Mouse (Mus musculus) liver, embryonic 13.5 days (tissue): ENCODE measurements around the gene Ezh1. TPM values are rescaled to one million over a fixed set of nuclear protein-coding genes. Genes with fewer than 3 reads are reported as not detected.

Experiments
- ATAC-seq: fragments of 200-750 bp; cut with Nextera tagmentation; 2 replicates; pipeline ENCODE4 v1.8.0; 2017; ENCODE audit warnings: low read depth, mild to moderate bottlenecking, moderate number of reproducible peaks, moderate library complexity
- DNase-seq: peaks from one replicate; pipeline ENCODE4 v3.0.0; 2022
- H3K27ac ChIP-seq: fragments of 300-500 bp; sonication (generic); 2 replicates; pipeline ENCODE4 v1.5.1; 2015; ENCODE audit warnings: moderate library complexity, mild to moderate bottlenecking, inconsistent platforms
- H3K27me3 ChIP-seq: fragments of 300-500 bp; sonication (generic); 2 replicates; pipeline ENCODE4 v1.6.1; 2015; ENCODE audit warnings: mild to moderate bottlenecking, inconsistent platforms
- H3K36me3 ChIP-seq: fragments of 300-500 bp; sonication (generic); 2 replicates; pipeline ENCODE4 v1.6.1; 2015; ENCODE audit warnings: mild to moderate bottlenecking, inconsistent platforms
- H3K4me1 ChIP-seq: fragments of 300-500 bp; sonication (generic); replicated peaks from 2 replicates; pipeline ENCODE4 v1.6.1; 2015; ENCODE audit warnings: inconsistent platforms
- H3K4me2 ChIP-seq: fragments of 300-500 bp; sonication (generic); 2 replicates; pipeline ENCODE4 v1.6.1; 2015; ENCODE audit warnings: inconsistent platforms, mild to moderate bottlenecking, moderate library complexity
- H3K4me3 ChIP-seq: fragments of 300-500 bp; sonication (generic); replicated peaks from 2 replicates; pipeline ENCODE4 v1.5.1; 2015; ENCODE audit warnings: mild to moderate bottlenecking, inconsistent platforms
- H3K9ac ChIP-seq: fragments of 300-500 bp; sonication (generic); 2 replicates; pipeline ENCODE4 v1.6.1; 2015; ENCODE audit warnings: mild to moderate bottlenecking, inconsistent platforms
- H3K9me3 ChIP-seq: fragments of 300-500 bp; sonication (generic); replicated peaks from 2 replicates; pipeline ENCODE4 v1.6.1; 2016; ENCODE audit warnings: inconsistent platforms
- WGBS: fragments of 180-500 bp; shearing (Covaris S2); methylation state at CpG from one replicate; pipeline ENCODE4 v1.1.7; 2015; ENCODE audit not compliant: insufficient replicate concordance; 5-methylcytosine and 5-hydroxymethylcytosine counted together
- polyA plus RNA-seq: library from polyadenylated mRNA; unstranded; fragments of >200 nt; fragmentation: Nextera tagmentation; extraction: Ambion mirVana; gene quantifications from 2 replicates; pipeline ENCODE4 v1.2.1, GENCODE M21; 2015

Gene Ezh1
- polyA plus RNA-seq, 1 experiment from 2014 or later: 6.6 TPM

DNA sequence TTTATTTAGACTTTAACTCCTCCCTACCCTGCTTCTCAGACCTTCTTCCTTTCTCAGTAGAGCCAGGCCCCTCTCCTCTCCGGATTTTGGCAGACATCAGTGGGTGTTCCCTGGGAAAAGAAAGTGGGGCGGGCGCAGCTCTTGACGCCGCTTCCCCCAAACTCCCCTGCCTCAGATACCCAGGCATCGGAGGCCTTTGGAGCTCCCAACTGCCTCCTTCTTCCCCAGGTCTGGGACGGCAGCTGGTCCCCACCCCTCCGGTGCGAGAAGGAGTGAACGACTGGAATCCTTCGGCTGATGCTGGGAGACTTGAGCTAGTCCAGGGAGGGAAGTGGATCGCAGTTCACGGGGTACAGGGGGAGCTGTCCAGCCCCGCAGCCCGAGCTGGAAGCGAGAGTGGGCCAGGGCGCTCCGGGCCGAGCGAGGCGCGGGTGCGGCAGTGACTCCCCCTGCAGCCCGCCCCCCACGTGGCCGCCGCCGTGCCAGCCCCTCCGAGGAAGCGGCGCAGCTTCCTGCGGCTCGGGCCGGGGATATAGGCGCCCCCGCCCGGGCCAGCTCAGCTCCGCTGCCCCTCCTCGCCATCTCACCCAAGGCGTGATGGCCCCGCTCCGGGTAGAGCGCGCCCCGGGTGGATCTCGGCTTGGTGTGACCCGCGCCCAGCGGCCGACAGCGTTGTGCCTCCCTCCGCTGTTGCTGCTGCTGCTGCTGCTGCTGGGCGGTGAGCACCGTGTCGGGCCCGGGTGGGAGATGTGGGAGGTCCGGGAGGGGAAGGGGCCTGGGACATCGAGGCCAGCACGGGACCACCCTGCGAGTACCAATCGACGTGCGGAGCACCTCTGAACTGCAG, 19.8 kb upstream of the Ezh1 start, which contains the start of gene Ramp2:
Gene Ramp2, plus strand, starts transcription at position 174 of the 847 bp plus-strand sequence.
- no peaks in the 10 kb centered on the region for H3K36me3 ChIP-seq
- H3K27ac ChIP-seq: no peak within 1 kb of the TSS; the same call in none of the 2 replicates
- H3K27me3 ChIP-seq: peaks cover 72% of the 10 kb centered on the region
- H3K9me3 ChIP-seq: no peaks in the 10 kb centered on the region
- H3K4me1 ChIP-seq: peaks cover 39% of the 10 kb centered on the region
- H3K4me2 ChIP-seq: peak within 1 kb of the TSS; percentile 69
- H3K4me3 ChIP-seq: peak within 1 kb of the TSS; percentile 55
- WGBS: 2% methylated on average over 59 of the region's 63 CpGs
- ATAC-seq: no peak
- H3K9ac ChIP-seq: peak within 1 kb of the TSS; percentile 54
- DNase-seq: no peak

DNA sequence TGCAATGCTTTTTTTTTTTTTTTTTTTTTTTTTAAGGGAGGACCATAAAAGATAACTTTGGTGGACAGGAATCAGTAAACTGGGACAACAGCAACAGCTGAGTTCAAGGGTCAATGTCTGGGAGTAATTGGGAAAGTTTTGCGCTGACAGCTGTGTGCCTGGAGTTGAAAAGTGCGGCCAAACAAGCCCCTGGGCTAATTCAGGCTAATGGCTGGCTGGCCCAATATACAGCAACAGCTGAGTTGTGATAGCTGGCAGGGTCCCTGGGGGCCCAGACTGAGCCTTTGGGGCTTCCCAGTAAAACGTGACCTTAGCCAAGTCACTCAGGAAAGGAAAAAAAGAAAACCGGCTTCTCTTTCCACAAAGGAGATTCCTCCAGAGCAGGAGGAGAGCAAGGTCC, 18.8 kb upstream of the Ezh1 start:
- no peak overlapping the region for H3K9ac ChIP-seq
- 46% methylated on average over 4 of the region's 4 CpGs for WGBS
- ATAC-seq (no peak), DNase-seq (no peak)
- H3K4me3 ChIP-seq: no peak overlapping the region
- H3K27me3 ChIP-seq: peaks cover 73% of the 10 kb centered on the region
- H3K36me3 ChIP-seq: no peaks in the 10 kb centered on the region
- H3K9me3 ChIP-seq: no peaks in the 10 kb centered on the region
- peaks cover 37% of the 10 kb centered on the region for H3K4me1 ChIP-seq
- no peak overlapping the region; the same call in 1 of the 2 replicates for H3K27ac ChIP-seq
- H3K4me2 ChIP-seq: 0 out of 2 replicates have a peak overlapping the region, but pooled peaks have one; percentile 69

DNA sequence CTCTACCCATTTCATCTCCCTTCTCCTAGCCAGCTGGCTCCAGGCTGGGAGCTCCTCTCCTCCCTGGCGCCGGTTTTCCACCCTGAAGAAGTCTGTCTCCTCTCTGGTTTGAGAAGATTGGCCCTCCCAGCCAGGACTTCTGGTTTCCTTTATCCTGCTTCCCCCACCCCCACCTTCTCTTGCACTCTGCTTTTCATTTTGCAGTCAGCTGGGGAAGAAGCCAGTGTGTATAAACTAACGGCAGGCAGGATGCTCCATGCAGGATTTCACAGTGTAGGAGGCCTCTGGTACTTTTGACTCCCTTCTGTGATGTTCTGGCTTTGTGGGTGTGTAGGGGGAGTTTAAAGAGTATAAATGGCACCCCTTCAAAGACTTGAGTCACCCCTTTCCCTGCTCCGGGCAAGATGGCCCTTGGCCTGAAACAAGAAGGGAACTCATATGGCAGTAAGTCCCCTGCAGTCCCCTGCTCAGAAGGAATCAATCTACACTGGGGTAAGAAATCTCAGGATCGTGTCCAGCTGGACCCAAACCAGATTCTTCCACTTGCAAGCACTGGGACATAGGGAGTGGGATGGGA, 11.9 kb upstream of the Ezh1 start:
- no peak overlapping the region for H3K27ac ChIP-seq
- H3K27me3 ChIP-seq: peaks cover 40% of the 10 kb centered on the region
- ATAC-seq (no peak), DNase-seq (no peak)
- H3K4me2 ChIP-seq: no peak overlapping the region
- H3K36me3 ChIP-seq: no peaks in the 10 kb centered on the region
- no peak overlapping the region for H3K9ac ChIP-seq
- WGBS: 39% methylated on average over 5 of the region's 5 CpGs
- no peak overlapping the region for H3K4me3 ChIP-seq
- no peaks in the 10 kb centered on the region for H3K9me3 ChIP-seq
- H3K4me1 ChIP-seq: no peaks in the 10 kb centered on the region; the same call in 1 of the 2 replicates

DNA sequence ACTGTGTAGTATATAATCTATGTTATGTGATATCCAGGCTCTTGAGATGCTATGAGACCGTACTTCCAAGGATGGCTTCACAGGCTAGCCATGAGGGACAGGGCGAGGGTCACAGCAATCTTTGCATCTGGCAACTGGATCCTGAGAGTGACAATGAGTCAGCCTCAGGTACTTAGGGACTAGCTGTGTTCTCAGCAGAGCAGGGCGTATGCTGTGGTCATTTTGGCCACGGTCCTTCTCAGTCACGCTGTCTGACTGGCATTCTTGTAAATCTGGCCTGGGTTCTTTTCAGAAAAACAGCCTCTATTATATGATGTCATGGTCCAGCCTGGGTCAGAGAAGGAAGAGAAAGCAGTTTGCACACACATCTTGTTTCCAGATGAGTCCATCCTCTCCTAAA, 10.5 kb upstream of the Ezh1 start:
- no peak overlapping the region for H3K4me2 ChIP-seq
- no peak for DNase-seq
- no peak for ATAC-seq
- H3K9me3 ChIP-seq: no peaks in the 10 kb centered on the region
- no peak overlapping the region for H3K4me3 ChIP-seq
- peaks cover 9% of the 10 kb centered on the region for H3K4me1 ChIP-seq
- H3K27me3 ChIP-seq: peaks cover 37% of the 10 kb centered on the region
- 78% methylated on average over 5 of the region's 5 CpGs for WGBS
- H3K27ac ChIP-seq: no peak overlapping the region
- no peak overlapping the region for H3K9ac ChIP-seq
- H3K36me3 ChIP-seq: no peaks in the 10 kb centered on the region

DNA sequence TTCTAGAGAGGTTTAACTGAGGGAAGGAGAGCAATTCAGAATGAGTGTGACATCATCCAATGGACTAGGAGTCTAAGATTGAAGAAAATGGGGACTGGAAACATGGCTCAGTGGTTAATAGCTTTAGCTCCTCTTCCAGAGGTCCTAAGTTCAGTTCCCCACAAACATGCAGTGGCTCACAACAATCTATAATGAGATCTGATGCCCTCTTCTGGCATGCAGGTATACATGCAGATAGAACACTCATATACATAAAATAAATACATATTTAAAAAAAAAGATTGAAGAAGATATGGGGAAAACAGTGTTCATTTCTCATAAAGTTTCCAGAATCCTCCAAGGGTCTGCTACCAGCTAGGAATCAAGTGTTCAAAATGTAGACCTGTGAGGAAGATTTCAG, 9.2 kb upstream of the Ezh1 start:
- no peaks in the 10 kb centered on the region for H3K36me3 ChIP-seq
- H3K4me3 ChIP-seq: no peak overlapping the region
- no peak overlapping the region for H3K9ac ChIP-seq
- no peak for ATAC-seq
- peaks cover 45% of the 10 kb centered on the region for H3K27me3 ChIP-seq
- H3K4me2 ChIP-seq: no peak overlapping the region
- no peaks in the 10 kb centered on the region for H3K9me3 ChIP-seq
- no peak overlapping the region for H3K27ac ChIP-seq
- peaks cover 23% of the 10 kb centered on the region for H3K4me1 ChIP-seq
- no peak for DNase-seq

DNA sequence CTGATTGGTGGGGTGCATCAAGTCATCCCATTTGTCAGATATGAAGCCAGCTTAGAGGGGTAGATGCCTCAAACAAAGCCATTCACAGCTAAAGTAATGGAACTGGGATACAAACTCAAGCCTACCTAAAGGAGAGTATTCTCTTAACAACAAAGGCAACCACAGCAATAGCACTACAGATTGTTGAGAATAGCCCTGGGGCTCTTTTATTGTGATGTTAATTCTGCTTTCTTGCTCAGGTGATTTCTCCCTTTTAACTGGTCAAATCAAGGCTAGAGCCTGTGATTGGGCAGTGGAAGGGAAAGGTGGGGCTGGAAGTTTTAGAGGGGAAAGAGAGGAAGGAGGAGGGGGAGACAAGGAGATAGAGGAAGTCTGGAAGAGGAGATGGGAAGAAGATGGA, 7.9 kb upstream of the Ezh1 start:
- ATAC-seq (no peak), DNase-seq (no peak)
- Histone ChIP-seq H3K4me3 (no peak overlapping the region), H3K27me3 (peaks cover 54% of the 10 kb centered on the region), H3K4me1 (peaks cover 36% of the 10 kb centered on the region), H3K4me2 (no peak overlapping the region), H3K27ac (no peak overlapping the region), H3K9ac (no peak overlapping the region), H3K9me3 (no peaks in the 10 kb centered on the region), H3K36me3 (no peaks in the 10 kb centered on the region)

DNA sequence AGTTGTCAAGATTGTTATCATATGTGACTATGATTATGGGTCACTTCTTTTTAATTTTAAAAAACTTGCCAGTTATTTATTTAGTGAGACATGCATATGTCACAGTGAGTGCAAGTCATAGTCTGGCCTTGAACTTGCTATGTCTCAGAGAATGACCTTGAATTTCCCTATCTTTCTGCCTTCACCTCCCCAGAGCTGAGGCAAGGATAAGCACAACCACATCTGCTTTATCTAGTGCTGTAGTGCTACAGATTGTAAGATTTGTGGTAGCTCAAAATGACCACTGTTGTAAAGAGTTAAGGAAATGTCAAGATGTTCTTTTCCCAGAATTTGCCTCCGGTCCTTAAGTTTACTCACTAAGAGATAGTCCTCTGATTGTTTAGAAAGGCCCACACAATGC, 7.0 kb upstream of the Ezh1 start:
- H3K4me2 ChIP-seq: no peak overlapping the region
- H3K9me3 ChIP-seq: no peaks in the 10 kb centered on the region
- ATAC-seq (no peak), DNase-seq (no peak)
- H3K9ac ChIP-seq: no peak overlapping the region
- peaks cover 38% of the 10 kb centered on the region for H3K4me1 ChIP-seq
- WGBS: 44% methylated on average over 1 of the region's 1 CpGs
- no peak overlapping the region for H3K4me3 ChIP-seq
- H3K27ac ChIP-seq: no peak overlapping the region
- H3K27me3 ChIP-seq: peaks cover 60% of the 10 kb centered on the region
- H3K36me3 ChIP-seq: no peaks in the 10 kb centered on the region

DNA sequence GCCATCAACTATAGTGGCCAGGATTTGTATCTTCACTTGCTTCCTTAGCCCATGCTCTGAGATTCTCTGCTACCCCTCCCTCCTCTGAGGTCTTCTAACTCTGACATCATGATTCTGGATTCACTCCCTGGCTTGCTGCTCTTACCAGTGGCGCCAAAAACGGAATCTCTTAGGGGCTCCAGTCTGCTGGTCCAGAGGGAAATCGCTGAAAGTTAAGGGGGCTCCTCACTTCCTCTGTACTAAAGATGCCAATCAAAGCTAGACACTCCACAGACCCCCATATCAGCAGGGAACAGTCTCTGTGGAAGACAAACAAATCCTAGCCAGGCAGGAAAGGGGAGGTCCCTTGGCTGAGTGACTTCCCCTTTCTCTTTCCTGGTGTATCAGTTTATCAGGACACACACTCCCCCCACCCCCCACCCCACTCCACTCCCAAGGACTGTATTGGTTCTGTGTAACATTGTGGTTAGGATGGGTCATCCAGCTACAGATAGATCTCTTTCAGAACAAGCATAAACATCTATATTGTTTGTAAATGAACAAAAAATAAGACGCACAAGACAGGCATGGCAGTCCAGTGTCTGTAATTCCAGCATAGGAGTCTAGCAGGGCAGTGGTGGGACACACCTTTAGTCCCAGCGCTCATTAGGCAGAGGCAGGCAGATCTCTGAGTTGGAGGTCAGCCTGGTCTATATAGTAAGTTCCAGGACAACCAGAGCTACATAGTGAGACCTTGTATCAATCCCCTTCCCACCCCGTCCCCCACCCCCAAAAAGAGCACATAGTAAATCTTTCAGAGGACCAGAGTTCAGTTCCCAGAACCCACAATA, 6.0 kb upstream of the Ezh1 start:
- H3K27me3 ChIP-seq: peaks cover 64% of the 10 kb centered on the region
- DNase-seq: no peak
- 18% methylated on average over 6 of the region's 6 CpGs for WGBS

DNA sequence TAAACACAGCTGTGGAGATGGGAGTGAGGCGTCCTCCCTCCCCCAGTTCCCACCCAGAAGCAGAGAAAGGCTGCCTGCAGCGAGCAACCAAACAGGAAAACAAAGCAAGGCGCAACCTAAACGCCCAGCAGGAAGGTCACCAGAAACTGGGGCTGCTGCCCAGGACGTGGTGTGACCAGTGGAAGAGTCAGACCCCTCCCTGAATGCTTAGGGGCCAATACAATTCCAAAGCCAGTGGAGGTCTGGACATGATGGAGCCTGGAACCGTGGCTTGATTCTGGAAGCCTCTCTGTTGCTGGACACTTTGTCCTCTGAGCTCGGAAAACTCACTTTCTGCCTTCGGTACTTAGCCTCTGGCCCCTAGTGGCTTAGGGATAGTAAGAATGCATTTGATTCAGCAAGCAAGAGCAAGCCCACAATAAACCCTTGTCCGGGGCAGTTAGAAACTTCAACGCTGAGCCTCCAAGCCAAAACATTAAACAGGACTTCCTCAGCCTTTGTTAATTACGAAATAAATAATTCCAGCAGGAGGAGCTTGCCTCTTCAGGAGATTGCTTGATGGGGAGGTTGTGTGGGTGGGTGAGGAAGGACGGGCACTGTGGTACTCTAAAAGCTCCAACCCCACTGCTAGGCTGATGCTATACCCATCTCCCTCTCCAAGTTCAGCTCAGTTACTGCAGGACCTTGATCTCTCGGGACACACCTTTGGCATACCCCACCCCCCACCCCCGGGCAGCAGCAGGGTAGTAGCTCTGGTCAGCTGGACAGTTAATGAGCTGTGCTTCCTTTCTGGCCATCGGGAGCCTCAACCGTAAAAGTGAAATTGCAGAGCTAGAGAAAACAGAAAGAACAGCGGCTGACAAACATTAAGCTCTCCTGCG, 5.0 kb upstream of the Ezh1 start:
- peaks cover 66% of the 10 kb centered on the region for H3K27me3 ChIP-seq
- 0 out of 2 replicates have a peak overlapping the region, but pooled peaks have one; percentile 4 for H3K9ac ChIP-seq
- H3K27ac ChIP-seq: peak overlapping the region; percentile 66
- peaks cover 42% of the 10 kb centered on the region for H3K4me1 ChIP-seq
- H3K4me2 ChIP-seq: peak overlapping the region; percentile 38
- 0 out of 2 replicates have a peak overlapping the region, but pooled peaks have one; percentile 6 for H3K4me3 ChIP-seq
- ATAC-seq: no peak
- 4% methylated on average over 18 of the region's 18 CpGs for WGBS
- H3K36me3 ChIP-seq: no peaks in the 10 kb centered on the region
- no peak for DNase-seq
- H3K9me3 ChIP-seq: no peaks in the 10 kb centered on the region

More for the DNA sequence above, 6.0 kb upstream of the Ezh1 start:
- Histone ChIP-seq H3K4me2 (peak overlapping the region; percentile 38), H3K4me3 (0 out of 2 replicates have a peak overlapping the region, but pooled peaks have one; percentile 6), H3K36me3 (no peaks in the 10 kb centered on the region), H3K4me1 (peaks cover 38% of the 10 kb centered on the region), H3K9me3 (no peaks in the 10 kb centered on the region), H3K9ac (no peak overlapping the region), H3K27ac (peak overlapping the region; percentile 66)
- ATAC-seq: peak; percentile 61

DNA sequence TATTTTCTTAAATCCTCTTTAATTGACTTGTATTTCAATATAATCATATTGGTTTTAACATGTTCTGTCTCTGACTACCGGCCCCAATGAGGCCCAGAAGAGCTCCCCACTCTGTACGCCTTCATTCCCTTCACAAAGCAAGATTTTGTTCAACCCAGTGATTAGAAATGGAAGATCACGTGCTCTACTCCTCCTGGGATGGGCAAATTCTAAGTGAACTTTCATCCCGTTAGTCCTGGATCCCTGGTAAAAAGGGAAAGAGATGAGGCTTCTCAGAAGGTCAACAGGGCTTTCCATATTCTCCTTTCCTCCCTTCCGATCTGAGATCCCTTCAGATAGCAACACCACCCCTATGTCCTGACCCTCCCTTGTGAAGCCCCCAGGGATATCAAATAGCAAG, 4.3 kb upstream of the Ezh1 start:
- no peaks in the 10 kb centered on the region for H3K36me3 ChIP-seq
- peak overlapping the region; percentile 38; the same call in 1 of the 2 replicates for H3K4me2 ChIP-seq
- H3K9ac ChIP-seq: no peak overlapping the region
- no peaks in the 10 kb centered on the region for H3K9me3 ChIP-seq
- H3K4me1 ChIP-seq: peaks cover 45% of the 10 kb centered on the region
- no peak overlapping the region for H3K4me3 ChIP-seq
- DNase-seq (no peak), ATAC-seq (no peak)
- H3K27ac ChIP-seq: peak overlapping the region; percentile 66
- 25% methylated on average over 5 of the region's 5 CpGs for WGBS
- peaks cover 66% of the 10 kb centered on the region for H3K27me3 ChIP-seq
